Mouse (Mus musculus) embryonic facial prominence, embryonic 12.5 days (tissue): Measurements from ENCODE around the gene 4930522H14Rik. TPM values are rescaled to one million over a fixed set of nuclear protein-coding genes. Genes with fewer than 3 reads are reported as not detected.

ENCODE experiments used
- ATAC-seq: fragments of 200-750 bp; cut with Nextera tagmentation; 2 replicates; pipeline ENCODE4 v1.8.0; 2017; ENCODE audit not compliant: insufficient number of reproducible peaks, insufficient read depth, low FRiP score, low TSS enrichment
- H3K27ac ChIP-seq: fragments of 300-500 bp; sonication (generic); 2 replicates; pipeline ENCODE4 v1.5.1; 2016; ENCODE audit warnings: mild to moderate bottlenecking
- H3K27me3 ChIP-seq: fragments of 300-500 bp; sonication (generic); 2 replicates; pipeline ENCODE4 v1.6.1; 2016; ENCODE audit warnings: mild to moderate bottlenecking, moderate library complexity
- H3K36me3 ChIP-seq: fragments of 300-500 bp; sonication (generic); 2 replicates; pipeline ENCODE4 v1.6.1; 2016; ENCODE audit warnings: mild to moderate bottlenecking
- H3K4me1 ChIP-seq: fragments of 300-500 bp; sonication (generic); 2 replicates; pipeline ENCODE4 v1.6.1; 2016
- H3K4me2 ChIP-seq: fragments of 300-500 bp; sonication (generic); replicated peaks from 2 replicates; pipeline ENCODE4 v1.6.1; 2016; ENCODE audit warnings: mild to moderate bottlenecking, moderate library complexity
- H3K4me3 ChIP-seq: fragments of 300-500 bp; sonication (generic); 2 replicates; pipeline ENCODE4 v1.5.1; 2016; ENCODE audit warnings: mild to moderate bottlenecking
- H3K9ac ChIP-seq: fragments of 300-500 bp; sonication (generic); 2 replicates; pipeline ENCODE4 v1.6.1; 2016; ENCODE audit warnings: mild to moderate bottlenecking, moderate library complexity
- H3K9me3 ChIP-seq: fragments of 300-500 bp; sonication (generic); 2 replicates; pipeline ENCODE4 v1.6.1; 2016; ENCODE audit warnings: mild to moderate bottlenecking, moderate library complexity
- WGBS: fragments of 180-500 bp; shearing (Covaris S2); methylation state at CpG from one replicate; pipeline ENCODE4 v1.1.7; 2016; 5-methylcytosine and 5-hydroxymethylcytosine counted together
- polyA plus RNA-seq: library from polyadenylated mRNA; unstranded; fragments of >200 nt; fragmentation: Nextera tagmentation; extraction: Ambion mirVana; gene quantifications from 2 replicates; pipeline ENCODE4 v1.2.1, GENCODE M21; 2016

Gene 4930522H14Rik
- not detected in 2 replicates for polyA plus RNA-seq

DNA sequence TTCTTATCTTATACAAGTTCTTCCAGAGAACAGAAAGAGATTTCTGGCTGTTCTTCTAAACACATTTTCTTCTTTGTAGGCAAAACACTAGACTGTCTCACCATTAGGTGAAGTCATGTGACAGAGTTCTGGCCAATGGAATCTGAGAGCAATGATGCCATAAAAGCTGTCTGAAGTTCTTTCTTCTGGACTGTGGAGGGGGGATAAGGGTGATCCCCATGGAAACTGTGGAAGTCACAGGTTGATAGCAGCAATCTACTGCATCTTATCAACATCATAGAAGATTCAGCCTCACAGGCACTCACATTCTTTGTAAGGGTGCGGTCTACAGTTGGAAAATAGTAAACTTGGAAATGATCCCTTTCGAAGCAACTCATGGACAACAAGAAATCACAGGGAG, at the start of gene 4930522H14Rik:
4930522H14Rik (minus strand) TSS at position 187 of the 400 bp plus-strand sequence.
- Histone ChIP-seq H3K27me3 (no peaks in the 10 kb centered on the region), H3K9me3 (no peaks in the 10 kb centered on the region), H3K4me3 (no peak within 1 kb of the TSS), H3K36me3 (no peaks in the 10 kb centered on the region), H3K27ac (no peak within 1 kb of the TSS), H3K4me1 (no peaks in the 10 kb centered on the region), H3K9ac (no peak within 1 kb of the TSS), H3K4me2 (no peak within 1 kb of the TSS)
- WGBS, result 95% methylated on average over 2 of the region's 2 CpGs
- ATAC-seq, result no peak

DNA sequence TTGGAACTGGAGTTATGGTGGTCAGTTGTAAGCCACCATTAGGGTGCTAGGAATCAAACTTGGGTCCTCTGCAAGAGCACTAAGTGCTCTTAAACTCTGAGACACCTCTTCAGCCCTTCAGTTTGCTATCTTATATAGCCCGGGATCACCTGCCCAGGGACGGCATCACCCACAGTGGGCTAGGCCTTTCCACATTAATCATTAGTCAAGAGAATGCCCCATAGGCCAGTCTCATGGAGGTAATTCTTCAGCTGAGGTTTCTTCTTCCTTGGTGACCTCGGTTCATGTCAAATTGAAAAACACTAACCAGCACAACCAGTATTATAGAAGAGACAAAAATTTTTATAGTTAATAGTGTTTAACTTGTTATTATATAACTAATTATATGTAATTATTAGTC, 47.3 kb upstream of the 4930522H14Rik start:
- 92% methylated on average over 3 of the region's 3 CpGs for WGBS
- no peak overlapping the region for H3K27ac ChIP-seq

GRCm38 (mm10) chr4:109576933-109577332, 45.8 kb upstream of the 4930522H14Rik start:
- H3K4me3 ChIP-seq, result no peak overlapping the region
- no peaks in the 10 kb centered on the region for H3K4me1 ChIP-seq
- H3K9ac ChIP-seq, result no peak overlapping the region
- H3K4me2 ChIP-seq, result no peak overlapping the region
- ATAC-seq, result no peak
- H3K36me3 ChIP-seq, result no peaks in the 10 kb centered on the region
- H3K27me3 ChIP-seq, result no peaks in the 10 kb centered on the region
- WGBS, result 75% methylated on average over 5 of the region's 5 CpGs
- no peaks in the 10 kb centered on the region for H3K9me3 ChIP-seq
- no peak overlapping the region for H3K27ac ChIP-seq

More for the DNA sequence above, 47.3 kb upstream of the 4930522H14Rik start:
- Histone ChIP-seq H3K4me3 (no peak overlapping the region), H3K4me1 (no peaks in the 10 kb centered on the region), H3K9me3 (no peaks in the 10 kb centered on the region), H3K36me3 (no peaks in the 10 kb centered on the region), H3K27me3 (no peaks in the 10 kb centered on the region), H3K4me2 (no peak overlapping the region), H3K9ac (no peak overlapping the region)
- ATAC-seq, result no peak

- 79% methylated on average over 9 of the region's 9 CpGs for WGBS
These were observed 43.7 kb upstream of the 4930522H14Rik start for GRCm38 (mm10) chr4:109574845-109575244.

DNA sequence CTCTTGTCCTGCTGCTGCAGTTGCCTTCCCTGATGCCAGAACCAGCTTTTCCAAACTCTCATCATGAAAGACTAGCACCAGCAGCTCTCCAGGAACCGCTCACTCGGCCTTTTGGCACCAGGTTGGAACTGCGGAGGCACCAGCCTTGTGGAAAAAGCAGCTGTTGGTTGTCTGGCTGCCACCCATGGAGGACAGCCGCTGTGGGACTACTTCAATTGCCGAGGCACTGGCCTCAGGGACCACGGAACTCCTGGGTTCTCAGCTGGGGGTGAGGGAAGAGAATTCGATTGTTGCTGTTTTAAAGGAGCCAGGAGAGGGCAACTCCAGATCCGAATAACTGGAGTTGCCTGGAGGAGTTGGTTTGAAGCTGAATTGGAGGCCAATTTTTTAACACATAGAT, 43.2 kb upstream of the 4930522H14Rik start:
- Histone ChIP-seq H3K9me3 (no peaks in the 10 kb centered on the region), H3K27ac (no peak overlapping the region), H3K27me3 (no peaks in the 10 kb centered on the region), H3K36me3 (no peaks in the 10 kb centered on the region), H3K9ac (no peak overlapping the region), H3K4me1 (no peaks in the 10 kb centered on the region), H3K4me2 (no peak overlapping the region), H3K4me3 (no peak overlapping the region)
- ATAC-seq, result no peak
- WGBS, result 38% methylated on average over 8 of the region's 8 CpGs

More at GRCm38 (mm10) chr4:109574845-109575244, 43.7 kb upstream of the 4930522H14Rik start:
- Histone ChIP-seq H3K4me3 (no peak overlapping the region), H3K4me2 (no peak overlapping the region), H3K4me1 (no peaks in the 10 kb centered on the region), H3K9ac (no peak overlapping the region), H3K9me3 (no peaks in the 10 kb centered on the region), H3K36me3 (no peaks in the 10 kb centered on the region), H3K27ac (no peak overlapping the region), H3K27me3 (no peaks in the 10 kb centered on the region)
- no peak for ATAC-seq

- H3K27me3 ChIP-seq, result no peaks in the 10 kb centered on the region
- no peak for ATAC-seq
- H3K9ac ChIP-seq, result no peak overlapping the region
- no peak overlapping the region for H3K4me3 ChIP-seq
- no peaks in the 10 kb centered on the region for H3K9me3 ChIP-seq
- no peaks in the 10 kb centered on the region for H3K4me1 ChIP-seq
- H3K27ac ChIP-seq, result no peak overlapping the region
- H3K36me3 ChIP-seq, result no peaks in the 10 kb centered on the region
- WGBS, result 79% methylated on average over 1 of the region's 1 CpGs
- no peak overlapping the region for H3K4me2 ChIP-seq
These were observed 41.5 kb upstream of the 4930522H14Rik start for GRCm38 (mm10) chr4:109572632-109573031.

GRCm38 (mm10) chr4:109569421-109569820, 38.3 kb upstream of the 4930522H14Rik start:
- Histone ChIP-seq H3K9me3 (no peaks in the 10 kb centered on the region), H3K27me3 (no peaks in the 10 kb centered on the region), H3K9ac (no peak overlapping the region), H3K4me2 (no peak overlapping the region), H3K36me3 (no peaks in the 10 kb centered on the region), H3K4me1 (no peaks in the 10 kb centered on the region), H3K4me3 (no peak overlapping the region), H3K27ac (peak overlapping the region; percentile 5; the same call in 1 of the 2 replicates)
- ATAC-seq, result no peak
- WGBS, result 49% methylated on average over 9 of the region's 9 CpGs

GRCm38 (mm10) chr4:109568959-109569358, 37.9 kb upstream of the 4930522H14Rik start:
- no peak for ATAC-seq
- H3K4me3 ChIP-seq, result no peak overlapping the region
- H3K4me2 ChIP-seq, result no peak overlapping the region
- 76% methylated on average over 10 of the region's 10 CpGs for WGBS
- H3K9me3 ChIP-seq, result no peaks in the 10 kb centered on the region
- H3K9ac ChIP-seq, result no peak overlapping the region
- H3K27me3 ChIP-seq, result no peaks in the 10 kb centered on the region
- H3K36me3 ChIP-seq, result no peaks in the 10 kb centered on the region
- peak overlapping the region; percentile 5; the same call in 1 of the 2 replicates for H3K27ac ChIP-seq
- H3K4me1 ChIP-seq, result no peaks in the 10 kb centered on the region

- H3K27me3 ChIP-seq, result no peaks in the 10 kb centered on the region
- ATAC-seq, result no peak
- WGBS, result 93% methylated on average over 6 of the region's 6 CpGs
- H3K4me3 ChIP-seq, result no peak overlapping the region
- no peaks in the 10 kb centered on the region for H3K9me3 ChIP-seq
- H3K4me2 ChIP-seq, result no peak overlapping the region
- no peak overlapping the region for H3K27ac ChIP-seq
- H3K36me3 ChIP-seq, result no peaks in the 10 kb centered on the region
- H3K4me1 ChIP-seq, result no peaks in the 10 kb centered on the region
- H3K9ac ChIP-seq, result no peak overlapping the region
These were observed 33.6 kb upstream of the 4930522H14Rik start for GRCm38 (mm10) chr4:109564711-109565110.

- no peaks in the 10 kb centered on the region for H3K36me3 ChIP-seq
- no peaks in the 10 kb centered on the region for H3K27me3 ChIP-seq
- peak overlapping the region; percentile 26 for H3K4me2 ChIP-seq
- peak overlapping the region; percentile 54; the same call in 1 of the 2 replicates for H3K27ac ChIP-seq
- 0 out of 2 replicates have a peak overlapping the region, but pooled peaks have one; percentile 9 for H3K4me3 ChIP-seq
- no peaks in the 10 kb centered on the region for H3K9me3 ChIP-seq
- no peak overlapping the region for H3K9ac ChIP-seq
- ATAC-seq, result no peak
- 32% methylated on average over 11 of the region's 11 CpGs for WGBS
- H3K4me1 ChIP-seq, result 0 out of 2 replicates have a peak, but pooled peaks cover 5% of the 10 kb centered on the region
These were observed 19.4 kb upstream of the 4930522H14Rik start for GRCm38 (mm10) chr4:109550338-109551150.

- no peak overlapping the region for H3K9ac ChIP-seq
- H3K4me1 ChIP-seq, result 0 out of 2 replicates have a peak, but pooled peaks cover 5% of the 10 kb centered on the region
- H3K9me3 ChIP-seq, result no peaks in the 10 kb centered on the region
- WGBS, result 31% methylated on average over 2 of the region's 2 CpGs
- no peaks in the 10 kb centered on the region for H3K36me3 ChIP-seq
- no peaks in the 10 kb centered on the region for H3K27me3 ChIP-seq
- ATAC-seq, result no peak
- H3K4me3 ChIP-seq, result no peak overlapping the region
- H3K4me2 ChIP-seq, result no peak overlapping the region
- H3K27ac ChIP-seq, result no peak overlapping the region
These were observed 16.2 kb upstream of the 4930522H14Rik start for GRCm38 (mm10) chr4:109547306-109547705.

GRCm38 (mm10) chr4:109546538-109546937, 15.4 kb upstream of the 4930522H14Rik start:
- Histone ChIP-seq H3K4me1 (0 out of 2 replicates have a peak, but pooled peaks cover 5% of the 10 kb centered on the region), H3K9me3 (no peaks in the 10 kb centered on the region), H3K4me2 (no peak overlapping the region), H3K36me3 (no peaks in the 10 kb centered on the region), H3K9ac (no peak overlapping the region), H3K27ac (no peak overlapping the region), H3K27me3 (no peaks in the 10 kb centered on the region), H3K4me3 (no peak overlapping the region)
- 83% methylated on average over 2 of the region's 2 CpGs for WGBS
- ATAC-seq, result no peak
